Mouse (Mus musculus) hindbrain, embryonic 16.5 days (tissue): ENCODE measurements at regions not wholly inside any gene's neighbourhood (a gene's known extent, or its start where the extent isn't known, plus 50 kb on each side); places are given as distances from the start of the nearest gene placed in this dataset.

Source experiments
- ATAC-seq: fragments of 200-750 bp; cut with Nextera tagmentation; 2 replicates; pipeline ENCODE4 v1.8.0; 2017; ENCODE audit warnings: moderate TSS enrichment, moderate library complexity
- H3K27ac ChIP-seq: fragments of 300-500 bp; sonication (generic); 2 replicates; pipeline ENCODE4 v1.5.1; 2014; ENCODE audit warnings: low read depth, mild to moderate bottlenecking, control low read depth, low read length, moderate library complexity
- H3K27me3 ChIP-seq: fragments of 300-500 bp; sonication (generic); replicated peaks from 2 replicates; pipeline ENCODE4 v1.6.1; 2014; ENCODE audit warnings: low read length; ENCODE audit not compliant: control insufficient read depth, insufficient read depth
- H3K36me3 ChIP-seq: fragments of 300-500 bp; sonication (generic); 2 replicates; pipeline ENCODE4 v1.6.1; 2014; ENCODE audit warnings: mild to moderate bottlenecking, low read length, moderate library complexity, mixed read lengths; ENCODE audit not compliant: control insufficient read depth, insufficient read depth
- H3K4me1 ChIP-seq: fragments of 300-500 bp; sonication (generic); 2 replicates; pipeline ENCODE4 v1.6.1; 2014; ENCODE audit warnings: low read depth, low read length; ENCODE audit not compliant: control insufficient read depth, insufficient read depth
- H3K4me2 ChIP-seq: fragments of 300-500 bp; sonication (generic); 2 replicates; pipeline ENCODE4 v1.6.1; 2014; ENCODE audit warnings: mild to moderate bottlenecking, low read length, control low read depth, moderate library complexity
- H3K4me3 ChIP-seq: fragments of 300-500 bp; sonication (generic); 2 replicates; pipeline ENCODE4 v1.5.1; 2014; ENCODE audit warnings: mild to moderate bottlenecking, low read length, control low read depth, moderate library complexity
- H3K9ac ChIP-seq: fragments of 300-500 bp; sonication (generic); 2 replicates; pipeline ENCODE4 v1.6.1; 2014; ENCODE audit warnings: low read depth, mild to moderate bottlenecking, control low read depth, low read length, moderate library complexity
- H3K9me3 ChIP-seq: fragments of 300-500 bp; sonication (generic); 2 replicates; pipeline ENCODE4 v1.6.1; 2014; ENCODE audit warnings: mild to moderate bottlenecking, low read length, moderate library complexity; ENCODE audit not compliant: control insufficient read depth
- WGBS: fragments of 180-500 bp; shearing (Covaris S2); extraction: QIAGEN DNeasy Blood & Tissue Kit; methylation state at CpG from one replicate; pipeline ENCODE4 v1.1.7; 2014; 5-methylcytosine and 5-hydroxymethylcytosine counted together

DNA sequence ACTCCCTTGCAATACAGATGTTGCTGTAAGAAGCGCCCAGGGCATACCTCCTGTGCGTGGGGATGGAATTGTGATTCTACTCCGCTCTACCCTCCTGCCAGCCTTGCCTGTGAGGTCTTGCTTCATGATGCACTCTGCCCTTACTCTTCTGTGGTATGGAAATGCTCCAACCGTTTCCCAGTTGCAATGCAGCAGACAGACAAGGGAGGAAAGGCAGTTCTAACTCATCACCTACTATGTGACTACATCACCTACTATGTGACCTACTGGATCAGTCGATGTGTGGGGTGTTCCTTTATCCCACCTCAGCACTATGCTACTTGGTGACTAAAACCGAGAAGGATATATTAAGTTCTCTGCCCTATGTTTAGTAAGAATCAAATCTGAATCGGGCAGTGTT, 269.1 kb downstream of the Tcf7l2 start:
- H3K9ac ChIP-seq, result no peak overlapping the region
- no peaks in the 10 kb centered on the region for H3K9me3 ChIP-seq
- 94% methylated on average over 7 of the region's 7 CpGs for WGBS
- no peaks in the 10 kb centered on the region for H3K27me3 ChIP-seq
- H3K4me3 ChIP-seq, result no peak overlapping the region
- H3K4me2 ChIP-seq, result no peak overlapping the region
- ATAC-seq, result no peak
- H3K27ac ChIP-seq, result no peak overlapping the region
- H3K4me1 ChIP-seq, result peaks cover 5% of the 10 kb centered on the region; the same call in 1 of the 2 replicates
- no peaks in the 10 kb centered on the region for H3K36me3 ChIP-seq

DNA sequence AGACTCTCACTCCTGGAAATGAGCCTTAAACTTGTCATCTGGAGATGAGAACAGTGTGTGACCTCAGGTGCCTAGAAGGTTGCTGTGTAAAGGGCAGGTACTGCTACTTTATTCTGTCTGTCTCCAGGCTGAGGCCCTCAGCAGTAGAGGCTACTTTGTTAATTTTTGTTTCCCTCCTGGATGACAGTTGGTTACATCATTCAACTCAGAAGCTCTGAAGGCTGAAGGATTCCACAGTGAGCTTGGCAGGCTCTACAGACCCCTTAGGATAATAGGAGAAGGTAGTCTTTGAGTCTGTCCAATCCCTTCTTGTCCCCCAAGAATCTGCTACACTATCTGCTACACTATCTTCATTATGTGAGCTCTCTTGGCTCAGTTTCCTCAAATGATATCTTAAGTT, 269.7 kb downstream of the Tcf7l2 start:
- Histone ChIP-seq H3K27ac (no peak overlapping the region), H3K9ac (no peak overlapping the region), H3K4me3 (no peak overlapping the region), H3K9me3 (no peaks in the 10 kb centered on the region), H3K4me2 (no peak overlapping the region), H3K4me1 (peaks cover 3% of the 10 kb centered on the region; the same call in 1 of the 2 replicates), H3K27me3 (no peaks in the 10 kb centered on the region), H3K36me3 (no peaks in the 10 kb centered on the region)
- ATAC-seq, result no peak

DNA sequence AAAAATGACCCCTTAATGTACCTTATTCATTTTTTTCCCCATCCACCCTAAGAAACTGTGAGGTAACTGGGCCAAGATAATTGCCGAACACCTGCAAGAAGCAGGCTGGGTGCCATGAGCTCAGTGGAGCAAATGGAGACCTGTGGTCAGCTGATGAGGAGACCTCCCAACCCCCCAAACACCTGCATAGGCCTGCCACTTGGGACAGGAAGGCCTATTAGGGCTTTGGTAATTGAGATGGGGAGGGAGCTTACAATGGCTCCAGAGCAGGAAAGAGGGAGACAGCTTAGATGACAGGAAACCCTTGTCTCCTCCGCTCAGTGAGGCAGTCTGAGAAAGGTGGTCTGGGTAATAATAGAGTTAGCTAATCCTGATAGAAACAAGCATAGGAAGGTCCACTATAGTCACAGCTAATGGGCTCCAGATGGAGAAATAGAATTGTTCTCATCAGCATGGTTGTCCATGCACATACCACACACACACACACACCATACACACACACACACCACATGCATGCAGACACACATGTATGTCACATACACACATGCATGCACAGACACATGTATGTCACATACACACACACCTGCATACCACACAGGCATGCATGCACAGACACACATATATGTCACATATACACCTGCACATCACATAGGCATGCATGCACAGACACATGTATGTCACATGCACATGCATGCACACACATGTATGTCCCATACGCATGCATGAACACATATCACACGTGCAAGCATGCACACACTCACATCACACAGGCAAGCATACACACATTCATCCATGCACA, 270.2 kb upstream of the Habp2 start:
- Histone ChIP-seq H3K9me3 (no peaks in the 10 kb centered on the region), H3K4me1 (no peaks in the 10 kb centered on the region), H3K27ac (no peak overlapping the region), H3K4me2 (no peak overlapping the region), H3K36me3 (no peaks in the 10 kb centered on the region), H3K4me3 (no peak overlapping the region), H3K27me3 (no peaks in the 10 kb centered on the region), H3K9ac (no peak overlapping the region)
- ATAC-seq, result no peak
- WGBS, result 89% methylated on average over 4 of the region's 4 CpGs

DNA sequence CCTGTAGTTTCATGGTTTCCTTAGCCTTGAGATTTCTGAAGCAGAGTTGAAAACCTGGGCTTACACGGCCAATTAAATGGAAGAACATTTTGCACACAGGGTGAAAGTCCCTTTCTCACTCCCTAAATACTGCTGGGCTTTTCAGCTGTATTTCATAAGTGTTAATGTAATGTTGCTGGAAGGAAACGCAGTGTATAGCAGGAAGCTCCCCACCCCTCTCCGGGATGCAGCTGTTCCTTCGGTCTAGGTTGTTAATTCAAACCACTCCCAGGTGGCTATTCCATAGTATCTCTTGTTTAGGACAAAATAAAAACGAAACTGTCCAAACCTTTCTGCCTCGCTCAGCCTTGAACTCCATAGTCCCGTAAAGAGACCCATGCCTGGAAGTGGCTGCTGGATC, 269.4 kb upstream of the Habp2 start:
- Histone ChIP-seq H3K27ac (no peak overlapping the region), H3K4me1 (no peaks in the 10 kb centered on the region), H3K27me3 (no peaks in the 10 kb centered on the region), H3K4me3 (no peak overlapping the region), H3K9me3 (no peaks in the 10 kb centered on the region), H3K36me3 (no peaks in the 10 kb centered on the region), H3K4me2 (no peak overlapping the region), H3K9ac (no peak overlapping the region)
- ATAC-seq, result no peak
- 69% methylated on average over 7 of the region's 7 CpGs for WGBS

DNA sequence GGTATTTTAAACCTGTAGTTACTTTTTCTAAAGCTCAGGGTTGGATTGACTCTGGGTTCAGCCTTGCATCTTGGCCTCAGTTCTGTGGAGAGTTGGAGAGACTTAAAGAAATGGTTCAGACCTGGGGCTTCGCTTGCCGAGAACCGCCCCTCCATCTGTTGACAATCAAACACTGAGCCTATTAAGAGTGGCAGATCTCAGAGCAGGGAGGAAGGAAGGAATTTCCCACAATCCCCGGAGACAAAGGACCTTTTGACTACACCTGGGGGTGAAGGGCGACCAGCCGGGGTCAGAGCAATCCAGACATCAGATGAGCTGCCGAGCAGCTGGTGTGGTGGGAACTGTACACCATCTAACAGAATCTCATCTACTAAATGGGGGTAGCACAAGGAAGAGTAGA, 267.8 kb upstream of the Habp2 start:
- no peak overlapping the region for H3K27ac ChIP-seq
- 64% methylated on average over 7 of the region's 7 CpGs for WGBS

DNA sequence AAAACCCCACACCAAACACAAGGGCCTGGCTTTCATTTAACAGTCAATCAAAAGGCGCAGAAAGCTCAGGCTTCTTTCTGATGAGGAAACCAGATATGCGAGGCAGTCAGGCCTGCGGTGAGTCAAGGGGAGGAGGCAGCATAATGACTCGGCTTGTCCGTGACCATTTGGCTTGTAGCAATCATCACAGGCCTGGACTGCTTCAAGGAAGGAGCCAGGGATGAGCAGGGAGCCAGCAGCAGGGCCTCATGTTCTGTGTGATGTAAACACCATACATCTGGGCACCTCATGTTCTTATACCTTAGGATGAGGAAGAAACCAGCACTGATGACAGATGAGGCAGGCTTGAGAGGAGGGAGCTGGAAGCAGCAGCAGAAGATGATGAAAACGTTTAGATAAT, 264.6 kb upstream of the Habp2 start:
- Histone ChIP-seq H3K9me3 (no peaks in the 10 kb centered on the region), H3K27me3 (no peaks in the 10 kb centered on the region), H3K36me3 (no peaks in the 10 kb centered on the region), H3K27ac (no peak overlapping the region), H3K4me3 (no peak overlapping the region), H3K4me2 (no peak overlapping the region), H3K9ac (no peak overlapping the region), H3K4me1 (no peaks in the 10 kb centered on the region)
- ATAC-seq, result no peak
- 57% methylated on average over 6 of the region's 6 CpGs for WGBS

More for the DNA sequence above, 267.8 kb upstream of the Habp2 start:
- no peak overlapping the region for H3K4me2 ChIP-seq
- no peak for ATAC-seq
- H3K36me3 ChIP-seq, result no peaks in the 10 kb centered on the region
- H3K4me3 ChIP-seq, result no peak overlapping the region
- H3K9me3 ChIP-seq, result no peaks in the 10 kb centered on the region
- H3K4me1 ChIP-seq, result no peaks in the 10 kb centered on the region
- H3K27me3 ChIP-seq, result no peaks in the 10 kb centered on the region
- H3K9ac ChIP-seq, result no peak overlapping the region

DNA sequence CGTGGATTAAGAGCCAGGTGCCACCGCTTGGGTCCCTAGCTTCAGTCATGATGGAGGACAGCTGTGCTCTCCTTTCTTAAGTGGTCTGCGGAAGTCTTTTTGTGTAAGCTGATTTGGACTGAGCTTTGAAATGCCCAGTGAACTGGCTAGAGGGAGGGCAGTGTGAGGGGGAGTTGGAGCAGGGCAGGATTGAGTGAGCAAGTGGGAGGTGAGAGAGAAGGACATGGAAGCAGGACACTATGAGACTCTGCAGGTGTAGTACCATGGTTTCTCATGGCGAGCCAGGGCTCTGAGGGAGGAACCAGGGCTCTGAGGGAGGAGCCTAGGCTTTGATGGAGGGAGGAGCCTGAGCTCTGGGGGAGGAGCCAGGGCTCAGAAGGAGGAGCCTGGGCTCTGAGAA, 262.3 kb upstream of the Habp2 start:
- H3K4me1 ChIP-seq, result peaks cover 8% of the 10 kb centered on the region
- H3K9ac ChIP-seq, result no peak overlapping the region
- no peak for ATAC-seq
- H3K27me3 ChIP-seq, result no peaks in the 10 kb centered on the region
- no peak overlapping the region for H3K4me3 ChIP-seq
- H3K9me3 ChIP-seq, result no peaks in the 10 kb centered on the region
- 88% methylated on average over 4 of the region's 4 CpGs for WGBS
- no peak overlapping the region for H3K4me2 ChIP-seq
- H3K36me3 ChIP-seq, result no peaks in the 10 kb centered on the region
- H3K27ac ChIP-seq, result no peak overlapping the region

DNA sequence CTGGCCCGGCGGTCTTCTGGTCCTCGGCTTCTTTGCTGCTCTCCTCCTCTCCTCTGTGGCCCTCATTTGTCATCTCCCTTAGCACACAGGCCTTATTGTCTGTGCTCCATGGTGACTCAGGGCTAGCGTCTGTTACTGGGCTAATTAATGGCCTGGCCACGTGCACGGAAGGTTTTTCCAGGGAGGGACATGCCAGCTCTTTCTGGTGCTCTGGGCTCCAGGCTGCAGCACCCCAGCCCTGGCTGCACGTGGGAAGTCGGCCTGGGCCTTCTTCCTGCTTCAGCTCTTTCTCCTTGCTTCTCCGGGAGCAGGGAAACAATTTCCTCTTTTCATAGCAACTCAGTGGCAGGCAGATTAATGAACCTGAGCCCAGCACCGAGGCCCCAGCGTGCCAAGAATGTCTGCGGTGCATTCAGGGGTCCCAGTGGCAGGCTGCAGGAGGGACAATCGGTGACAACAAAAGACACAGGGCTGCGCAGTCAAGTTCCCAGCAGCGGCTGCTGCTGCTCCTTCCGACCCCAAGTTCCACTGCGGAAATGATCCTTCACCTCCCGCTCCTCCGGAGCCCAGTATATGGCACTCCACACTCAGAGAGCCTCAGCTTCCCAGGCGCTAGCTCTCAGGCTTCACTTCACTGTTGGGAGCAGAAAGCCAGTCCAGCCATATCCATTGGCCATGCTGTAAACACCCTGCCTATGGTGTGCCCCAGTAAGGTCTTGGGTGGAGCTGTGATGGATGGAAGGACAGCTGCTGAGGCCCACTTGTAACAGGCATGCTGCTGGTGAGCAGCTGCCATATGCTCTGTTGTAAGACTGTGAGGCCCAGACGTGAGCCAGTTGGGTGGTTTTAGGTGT, 257.3 kb upstream of the Habp2 start:
- H3K27ac ChIP-seq, result peak overlapping the region; percentile 59
- H3K4me2 ChIP-seq, result no peak overlapping the region
- no peaks in the 10 kb centered on the region for H3K36me3 ChIP-seq
- H3K4me3 ChIP-seq, result no peak overlapping the region
- peaks cover 13% of the 10 kb centered on the region for H3K4me1 ChIP-seq
- no peaks in the 10 kb centered on the region for H3K27me3 ChIP-seq
- 9% methylated on average over 21 of the region's 21 CpGs for WGBS
- no peaks in the 10 kb centered on the region for H3K9me3 ChIP-seq
- 0 out of 2 replicates have a peak overlapping the region, but pooled peaks have one; percentile 25 for H3K9ac ChIP-seq
- ATAC-seq, result peak; percentile 97

DNA sequence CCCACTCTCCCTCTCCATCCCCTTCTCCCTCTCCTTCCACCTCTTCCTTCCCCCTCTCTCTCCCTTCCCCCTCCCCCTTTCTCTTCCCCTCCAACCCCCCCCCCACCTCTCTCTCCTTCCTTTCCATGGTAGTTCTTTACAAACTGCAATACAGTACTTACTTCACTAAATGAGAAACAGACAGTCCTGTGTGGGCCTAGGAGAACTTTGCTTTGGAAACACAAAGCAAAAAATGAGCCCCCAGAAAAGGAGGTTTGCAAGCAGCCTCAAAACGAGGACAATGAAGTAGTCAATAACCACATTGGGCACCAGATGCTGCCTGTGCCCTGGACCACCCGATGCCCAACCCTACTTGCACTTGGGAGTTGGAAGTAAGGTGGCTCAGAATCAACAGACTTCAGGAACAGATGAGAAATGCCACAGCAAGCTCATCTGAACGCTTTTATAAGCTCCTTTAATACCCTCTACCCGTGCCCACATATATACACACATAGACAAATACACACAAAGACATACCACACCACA, 256.5 kb upstream of the Habp2 start:
- no peak overlapping the region for H3K4me2 ChIP-seq
- no peaks in the 10 kb centered on the region for H3K27me3 ChIP-seq
- ATAC-seq, result no peak
- no peaks in the 10 kb centered on the region for H3K9me3 ChIP-seq
- H3K27ac ChIP-seq, result no peak overlapping the region; the same call in 1 of the 2 replicates
- WGBS, result 52% methylated on average over 4 of the region's 4 CpGs
- no peaks in the 10 kb centered on the region for H3K36me3 ChIP-seq
- no peak overlapping the region for H3K9ac ChIP-seq
- no peak overlapping the region for H3K4me3 ChIP-seq
- peaks cover 13% of the 10 kb centered on the region for H3K4me1 ChIP-seq
